Mouse (Mus musculus): Measurements from ENCODE around the gene Olfr960. TPM values are rescaled to one million over a fixed set of nuclear protein-coding genes. Genes with fewer than 3 reads are reported as not detected.

The Olfr960 gene
- not detected in 2 replicates for polyA plus RNA-seq (2015; fragmentation: Nextera tagmentation; extraction: Ambion mirVana)

DNA sequence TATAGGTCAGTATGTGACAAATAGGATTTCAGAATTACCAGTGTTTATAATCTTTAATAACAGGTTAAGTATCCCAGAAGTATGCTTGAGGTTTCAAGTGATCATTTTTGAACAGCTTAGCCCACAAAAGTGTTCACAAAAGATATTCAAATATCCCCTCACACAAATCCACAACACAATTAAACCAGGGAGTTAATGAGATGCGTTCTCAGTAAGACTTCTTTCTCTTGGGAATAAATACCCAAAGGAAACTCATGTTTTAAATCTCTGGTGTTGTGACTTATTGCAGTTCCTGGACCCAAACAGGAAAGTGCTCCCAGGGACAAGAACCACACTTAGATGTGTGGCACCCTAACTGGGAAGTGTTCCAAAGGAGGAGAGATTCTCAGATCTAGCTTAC, at the start of gene Olfr960:
TSS of gene Olfr960 (plus strand) at position 301 of the 400 bp plus-strand sequence.
- H3K4me3 ChIP-seq: no peak within 1 kb of the TSS
- no peaks in the 10 kb centered on the region for H3K9me3 ChIP-seq
- ATAC-seq (ENCODE audit: low read depth): no peak
- no peaks in the 10 kb centered on the region for H3K27me3 ChIP-seq
- H3K27ac ChIP-seq (replicated peaks): no peak within 1 kb of the TSS
- H3K4me1 ChIP-seq (replicated peaks): no peaks in the 10 kb centered on the region
- no peak within 1 kb of the TSS for H3K4me2 ChIP-seq
- 64% methylated on average over 1 of the region's 1 CpGs for WGBS
- H3K9ac ChIP-seq: no peak within 1 kb of the TSS
- H3K36me3 ChIP-seq: no peaks in the 10 kb centered on the region

DNA sequence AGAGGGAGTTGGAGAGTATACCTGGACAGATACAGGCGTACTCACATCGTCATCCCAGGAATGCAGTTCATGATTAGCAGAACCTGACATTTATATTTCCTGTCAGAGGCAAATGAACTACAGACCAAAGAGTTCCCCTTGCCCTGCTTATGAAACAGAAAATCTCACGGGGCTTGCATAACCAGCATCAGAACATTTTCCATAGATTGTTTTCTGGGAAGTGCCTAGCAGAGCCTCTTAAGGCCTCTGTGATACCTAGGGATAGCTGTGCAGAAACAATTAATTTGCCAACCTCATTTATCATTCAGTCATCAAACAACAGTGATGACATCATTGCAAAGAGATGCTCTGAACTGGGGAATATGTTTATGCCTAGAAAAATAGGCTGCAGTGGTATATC, 45.7 kb upstream of the Olfr960 start, which contains the start of gene Olfr959:
TSS of gene Olfr959 (minus strand) at position 101 of the 400 bp plus-strand sequence.
- H3K27ac ChIP-seq (replicated peaks): no peak within 1 kb of the TSS
- no peak within 1 kb of the TSS for H3K4me2 ChIP-seq
- H3K36me3 ChIP-seq: no peaks in the 10 kb centered on the region
- no peaks in the 10 kb centered on the region for H3K27me3 ChIP-seq
- H3K9me3 ChIP-seq: no peaks in the 10 kb centered on the region
- H3K4me1 ChIP-seq (replicated peaks): no peaks in the 10 kb centered on the region
- no peak within 1 kb of the TSS for H3K4me3 ChIP-seq
- no peak for ATAC-seq (ENCODE audit: low read depth)
- no peak within 1 kb of the TSS for H3K9ac ChIP-seq
- WGBS: 85% methylated on average over 3 of the region's 3 CpGs

DNA sequence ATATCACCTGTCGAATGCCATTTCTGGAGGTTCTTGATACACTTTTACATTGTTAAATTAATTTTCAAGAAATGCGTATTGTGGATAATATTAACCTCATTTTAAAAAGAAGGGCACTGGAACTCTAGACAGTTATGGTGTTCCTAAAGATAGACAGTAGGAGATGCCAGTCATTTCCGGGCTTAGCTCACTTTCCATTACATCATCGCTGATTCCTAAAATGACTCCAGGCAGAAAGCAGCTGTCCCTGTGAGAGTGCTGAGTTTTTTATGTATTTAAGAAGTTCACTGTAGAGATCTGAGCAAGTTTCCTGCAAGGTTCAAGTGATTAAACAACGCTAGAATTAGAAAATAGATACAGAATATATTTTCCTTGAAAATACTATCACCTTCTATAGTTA, 44.1 kb upstream of the Olfr960 start:
- no peaks in the 10 kb centered on the region for H3K9me3 ChIP-seq
- no peaks in the 10 kb centered on the region for H3K4me1 ChIP-seq (replicated peaks)
- H3K36me3 ChIP-seq: no peaks in the 10 kb centered on the region
- 89% methylated on average over 5 of the region's 5 CpGs for WGBS
- no peak overlapping the region for H3K9ac ChIP-seq
- ATAC-seq (ENCODE audit: low read depth): no peak
- H3K4me2 ChIP-seq: no peak overlapping the region
- no peak overlapping the region for H3K4me3 ChIP-seq
- no peaks in the 10 kb centered on the region for H3K27me3 ChIP-seq
- H3K27ac ChIP-seq (replicated peaks): no peak overlapping the region

DNA sequence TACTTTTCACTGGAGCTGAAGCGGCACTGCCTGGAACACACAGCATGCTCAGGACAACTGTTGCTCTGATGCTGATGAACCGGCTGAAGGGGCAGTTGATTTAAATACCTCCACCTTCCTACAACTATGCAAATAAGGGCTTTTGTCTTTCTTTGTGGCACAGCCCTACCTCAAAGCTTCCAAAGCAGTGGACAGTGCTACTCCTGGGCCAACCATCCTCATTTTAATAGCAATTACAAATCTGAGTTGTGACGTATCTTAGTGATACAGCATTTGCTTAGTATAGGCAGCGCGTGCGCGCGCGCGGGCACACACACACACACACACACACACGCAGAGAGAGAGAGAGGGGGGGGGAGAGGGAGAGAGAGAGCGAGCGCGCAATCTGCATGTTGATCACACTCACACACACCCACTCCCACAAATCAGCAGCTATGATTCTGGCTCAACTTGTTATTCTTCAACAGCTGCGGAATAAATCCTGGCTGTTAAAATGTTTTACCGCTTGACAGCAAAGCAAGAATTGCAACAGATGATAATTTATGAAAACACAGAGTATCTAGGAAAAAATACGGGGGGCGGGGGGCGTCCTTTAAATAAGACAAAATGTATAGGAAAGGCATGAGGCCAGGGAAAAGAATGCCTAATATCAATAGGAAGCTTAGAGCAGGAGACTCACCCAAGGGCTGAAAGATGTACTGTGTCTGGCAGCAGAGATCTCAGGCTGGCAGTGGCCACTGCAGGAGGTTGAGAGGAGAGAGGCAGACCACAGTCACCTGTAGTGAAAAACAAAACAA, 18.4 kb upstream of the Olfr960 start:
- WGBS: under 1% methylated on average over 19 of the region's 19 CpGs
- H3K36me3 ChIP-seq: no peaks in the 10 kb centered on the region
- peak overlapping the region; percentile 73 for H3K4me2 ChIP-seq
- H3K4me1 ChIP-seq (replicated peaks): peaks cover 27% of the 10 kb centered on the region
- peak overlapping the region; percentile 67 for H3K27ac ChIP-seq (replicated peaks)
- no peaks in the 10 kb centered on the region for H3K9me3 ChIP-seq
- ATAC-seq (ENCODE audit: low read depth): peak; percentile 94
- peak overlapping the region; percentile 61 for H3K9ac ChIP-seq
- peaks cover 7% of the 10 kb centered on the region; the same call in 1 of the 2 replicates for H3K27me3 ChIP-seq
- peak overlapping the region; percentile 42 for H3K4me3 ChIP-seq

DNA sequence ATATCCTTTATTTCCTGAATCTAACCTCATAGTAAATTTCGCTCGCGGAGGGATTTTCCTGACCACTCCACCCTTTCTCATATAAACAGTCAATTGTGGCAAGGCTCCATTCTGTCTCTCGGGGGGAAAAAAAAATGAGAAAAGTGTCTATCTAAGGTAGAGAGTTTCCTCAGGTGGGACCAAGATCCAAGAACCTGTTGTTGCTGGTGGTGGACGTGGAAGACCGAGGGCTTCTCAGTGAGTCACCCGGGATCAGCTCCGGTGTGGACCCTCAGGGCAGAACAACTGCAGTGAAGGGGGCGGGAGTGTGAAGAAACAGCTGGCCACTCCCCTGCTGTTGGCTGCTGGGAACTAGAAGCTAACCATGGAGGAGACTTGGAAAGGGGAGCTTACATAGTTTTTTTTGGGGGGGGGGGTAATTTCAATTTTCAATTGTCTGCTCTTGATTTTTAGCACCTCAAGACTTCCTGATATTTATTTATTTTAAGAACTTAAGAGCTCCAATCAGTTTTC, 17.8 kb upstream of the Olfr960 start:
- Histone ChIP-seq H3K9me3 (no peaks in the 10 kb centered on the region), H3K4me2 (peak overlapping the region; percentile 73), H3K36me3 (no peaks in the 10 kb centered on the region), H3K4me3 (peak overlapping the region; percentile 42), H3K27ac (replicated peaks) (peak overlapping the region; percentile 67), H3K9ac (peak overlapping the region; percentile 61), H3K4me1 (replicated peaks) (peaks cover 27% of the 10 kb centered on the region), H3K27me3 (peaks cover 7% of the 10 kb centered on the region; the same call in 1 of the 2 replicates)
- under 1% methylated on average over 9 of the region's 9 CpGs for WGBS
- ATAC-seq (ENCODE audit: low read depth): peak; percentile 78

DNA sequence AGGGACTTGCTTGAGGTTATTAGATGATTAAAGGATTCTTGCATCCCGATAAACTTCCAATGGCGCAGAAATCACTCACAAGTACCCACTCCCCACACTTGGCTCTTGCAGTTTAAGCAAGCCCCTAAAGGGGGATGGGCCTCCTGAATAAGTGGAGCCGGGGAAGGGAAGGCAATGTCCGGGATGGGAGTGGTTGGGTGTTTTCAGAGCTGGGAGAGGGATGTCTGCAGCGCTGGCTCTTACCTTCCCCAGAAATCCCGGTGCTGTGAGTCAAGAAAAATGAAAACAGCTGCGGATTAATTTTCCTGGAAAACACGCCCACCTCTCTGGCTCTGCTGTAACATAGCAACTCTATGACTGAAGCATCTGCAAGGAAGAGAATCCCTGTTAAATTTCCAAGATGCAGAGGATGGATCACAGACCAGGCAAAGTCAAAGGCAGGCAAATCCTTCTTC, 17.1 kb upstream of the Olfr960 start, which contains the start of gene AW551984:
TSS of gene AW551984 (minus strand) at position 405 of the 455 bp plus-strand sequence.
- 0% methylated on average over 8 of the region's 8 CpGs for WGBS
- H3K4me1 ChIP-seq (replicated peaks): peaks cover 27% of the 10 kb centered on the region
- peak within 1 kb of the TSS; percentile 67; the same call in 1 of the 2 replicates for H3K27ac ChIP-seq (replicated peaks)
- H3K27me3 ChIP-seq: peaks cover 7% of the 10 kb centered on the region; the same call in 1 of the 2 replicates
- H3K9ac ChIP-seq: peak within 1 kb of the TSS; percentile 65
- peak within 1 kb of the TSS; percentile 73 for H3K4me2 ChIP-seq
- no peaks in the 10 kb centered on the region for H3K9me3 ChIP-seq
- H3K4me3 ChIP-seq: peak within 1 kb of the TSS; percentile 42
- no peaks in the 10 kb centered on the region for H3K36me3 ChIP-seq
- ATAC-seq (ENCODE audit: low read depth): peak; percentile 57; the same call in 1 of the 2 replicates

DNA sequence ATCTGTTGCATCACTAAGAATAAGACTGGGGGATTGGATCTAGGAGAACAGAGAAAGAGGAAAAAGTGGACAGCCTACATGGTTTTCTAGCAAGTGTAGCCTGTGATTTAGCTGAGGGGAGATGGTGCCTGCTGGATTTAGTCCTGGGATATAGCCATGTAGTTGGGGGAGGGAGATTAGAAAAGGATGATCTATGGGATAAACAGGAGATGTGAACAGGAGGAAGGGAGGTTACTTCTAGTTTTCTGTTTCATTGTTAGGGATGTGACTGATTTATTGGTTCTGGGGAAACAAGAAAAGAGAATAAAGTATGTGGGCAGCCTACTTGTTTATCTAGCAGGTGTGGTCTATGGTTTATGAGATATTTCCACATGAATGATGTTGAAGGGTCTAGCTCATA, 12.7 kb upstream of the Olfr960 start:
- Histone ChIP-seq H3K9ac (no peak overlapping the region), H3K36me3 (no peaks in the 10 kb centered on the region), H3K4me1 (replicated peaks) (peaks cover 11% of the 10 kb centered on the region), H3K27ac (replicated peaks) (no peak overlapping the region), H3K4me2 (no peak overlapping the region), H3K9me3 (no peaks in the 10 kb centered on the region), H3K4me3 (no peak overlapping the region), H3K27me3 (peaks cover 7% of the 10 kb centered on the region; the same call in 1 of the 2 replicates)
- no peak for ATAC-seq (ENCODE audit: low read depth)

DNA sequence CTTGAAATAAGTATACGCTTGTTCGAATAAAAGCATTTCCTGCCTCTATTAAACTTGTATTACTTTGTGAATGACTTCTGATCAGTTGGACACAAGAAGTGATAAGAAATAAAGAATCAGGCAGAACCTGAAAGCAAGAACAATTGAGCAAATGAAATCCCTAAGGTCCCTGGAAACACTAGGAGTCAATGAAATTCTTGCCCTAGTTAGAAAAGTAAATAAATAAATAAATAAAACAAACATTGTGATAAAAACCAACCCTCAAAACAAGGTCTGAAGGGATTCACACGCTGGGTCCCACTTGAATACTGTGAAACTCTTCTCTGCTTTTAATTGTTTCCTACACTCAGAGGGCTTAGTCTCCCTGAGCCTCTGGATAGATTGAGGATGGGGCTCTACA, 10.8 kb upstream of the Olfr960 start, which contains the start of gene Olfr148:
TSS of gene Olfr148 (plus strand) at position 301 of the 400 bp plus-strand sequence.
- H3K4me1 ChIP-seq (replicated peaks): no peaks in the 10 kb centered on the region
- WGBS: 74% methylated on average over 3 of the region's 3 CpGs
- H3K27me3 ChIP-seq: peaks cover 7% of the 10 kb centered on the region; the same call in 1 of the 2 replicates
- no peaks in the 10 kb centered on the region for H3K36me3 ChIP-seq
- H3K9me3 ChIP-seq: no peaks in the 10 kb centered on the region
- no peak within 1 kb of the TSS for H3K27ac ChIP-seq (replicated peaks)
- no peak within 1 kb of the TSS for H3K9ac ChIP-seq
- H3K4me3 ChIP-seq: no peak within 1 kb of the TSS
- H3K4me2 ChIP-seq: no peak within 1 kb of the TSS
- no peak for ATAC-seq (ENCODE audit: low read depth)

DNA sequence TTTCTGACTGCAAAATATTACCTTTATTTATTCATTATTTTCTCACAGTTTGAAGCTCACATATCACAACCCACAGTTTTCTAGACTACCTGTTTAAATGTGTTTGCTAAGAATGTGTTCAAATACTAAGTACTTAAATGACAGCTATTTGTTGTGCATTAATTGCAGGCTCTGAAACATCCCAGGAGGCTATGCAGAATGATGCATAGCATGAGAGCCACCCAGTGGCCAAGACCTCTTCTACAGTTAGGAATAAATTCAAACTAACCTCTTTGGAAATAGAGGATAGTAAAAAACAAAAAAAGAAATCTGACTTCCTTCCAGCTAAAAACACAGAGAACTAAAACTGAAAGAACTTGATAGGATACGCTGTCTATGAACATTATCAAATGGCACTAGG, 9.2 kb upstream of the Olfr960 start:
- 70% methylated on average over 1 of the region's 1 CpGs for WGBS
- no peak overlapping the region for H3K4me3 ChIP-seq
- no peak overlapping the region for H3K9ac ChIP-seq
- H3K4me2 ChIP-seq: no peak overlapping the region
- H3K27me3 ChIP-seq: no peaks in the 10 kb centered on the region
- no peak for ATAC-seq (ENCODE audit: low read depth)
- no peak overlapping the region for H3K27ac ChIP-seq (replicated peaks)
- H3K4me1 ChIP-seq (replicated peaks): no peaks in the 10 kb centered on the region
- H3K9me3 ChIP-seq: no peaks in the 10 kb centered on the region
- no peaks in the 10 kb centered on the region for H3K36me3 ChIP-seq

DNA sequence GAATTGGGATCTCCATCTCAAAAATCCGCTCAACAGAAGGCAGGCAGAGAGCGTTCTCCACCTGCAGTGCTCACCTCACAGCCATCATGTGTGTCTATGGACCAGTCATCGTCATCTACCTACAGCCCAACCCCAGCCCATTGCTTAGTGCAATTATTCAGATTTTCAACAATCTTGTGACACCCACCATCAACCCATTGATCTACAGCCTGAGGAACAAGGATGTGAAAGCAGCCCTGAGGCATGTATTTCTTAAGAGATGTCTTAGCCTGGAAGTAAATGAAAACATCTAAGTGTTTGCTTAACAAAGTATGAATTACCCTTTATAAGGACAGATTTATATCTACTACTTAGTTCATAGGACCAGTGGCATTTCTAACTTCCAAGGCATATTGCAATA, 2.6 kb downstream of the Olfr960 start:
- no peak overlapping the region for H3K9ac ChIP-seq
- 91% methylated on average over 3 of the region's 3 CpGs for WGBS

DNA sequence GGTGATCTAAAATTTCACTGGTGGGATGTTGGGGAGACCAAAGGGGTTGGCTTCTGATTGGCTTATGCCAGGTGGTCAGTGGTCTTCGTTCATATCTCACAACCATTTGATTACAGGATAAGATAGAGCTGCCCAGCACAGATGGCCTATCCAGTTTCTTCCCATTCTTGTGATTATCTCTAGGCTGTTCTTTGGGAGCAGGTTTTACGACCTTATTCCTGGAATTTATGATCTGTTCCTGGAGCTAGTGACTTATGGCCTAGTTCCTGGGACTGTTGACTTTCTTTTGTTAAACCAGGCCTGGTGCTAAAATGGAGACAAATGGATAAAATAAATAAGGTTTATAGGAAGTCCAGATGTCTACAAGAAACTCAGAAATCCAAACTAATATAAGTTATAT, 3.5 kb downstream of the Olfr960 start:
- ATAC-seq (ENCODE audit: low read depth): no peak
- no peak overlapping the region for H3K4me3 ChIP-seq
- H3K4me1 ChIP-seq (replicated peaks): no peaks in the 10 kb centered on the region
- H3K27ac ChIP-seq (replicated peaks): no peak overlapping the region
- no peak overlapping the region for H3K9ac ChIP-seq
- H3K9me3 ChIP-seq: no peaks in the 10 kb centered on the region
- WGBS: 72% methylated on average over 2 of the region's 2 CpGs
- no peaks in the 10 kb centered on the region for H3K36me3 ChIP-seq
- H3K4me2 ChIP-seq: no peak overlapping the region
- no peaks in the 10 kb centered on the region for H3K27me3 ChIP-seq

More for the DNA sequence above, 2.6 kb downstream of the Olfr960 start:
- Histone ChIP-seq H3K36me3 (no peaks in the 10 kb centered on the region), H3K4me3 (no peak overlapping the region), H3K4me1 (replicated peaks) (no peaks in the 10 kb centered on the region), H3K9me3 (no peaks in the 10 kb centered on the region), H3K27ac (replicated peaks) (no peak overlapping the region), H3K4me2 (no peak overlapping the region), H3K27me3 (no peaks in the 10 kb centered on the region)
- no peak for ATAC-seq (ENCODE audit: low read depth)

DNA sequence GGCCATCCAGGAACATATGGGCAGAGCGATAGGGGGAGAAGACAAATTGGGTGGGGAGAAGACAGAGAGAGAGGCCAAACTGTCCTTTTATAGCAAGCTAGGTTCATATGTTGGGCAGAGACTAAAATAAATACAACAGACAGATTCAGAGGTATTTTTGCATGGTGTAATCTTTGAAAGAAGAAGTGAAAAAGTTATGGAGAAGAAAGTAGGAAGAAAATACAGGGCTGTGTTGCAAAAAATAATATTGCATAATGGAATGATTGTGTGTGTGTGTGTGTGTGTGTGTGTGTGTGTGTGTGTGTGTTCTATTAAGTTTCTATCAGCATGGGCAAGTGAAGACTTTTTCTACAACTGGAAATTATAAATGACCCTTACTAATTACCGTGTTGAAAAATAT, 7.9 kb downstream of the Olfr960 start:
- no peaks in the 10 kb centered on the region for H3K4me1 ChIP-seq (replicated peaks)
- H3K9ac ChIP-seq: no peak overlapping the region
- no peaks in the 10 kb centered on the region for H3K27me3 ChIP-seq
- no peak for ATAC-seq (ENCODE audit: low read depth)
- no peaks in the 10 kb centered on the region for H3K36me3 ChIP-seq
- no peak overlapping the region for H3K4me2 ChIP-seq
- H3K27ac ChIP-seq (replicated peaks): no peak overlapping the region
- 86% methylated on average over 2 of the region's 2 CpGs for WGBS
- H3K9me3 ChIP-seq: no peaks in the 10 kb centered on the region
- H3K4me3 ChIP-seq: no peak overlapping the region

Data from neural tube, embryonic 13.5 days (tissue).